Mouse (Mus musculus): Measurements from ENCODE around the gene Olfr498.

- no peak for TF ChIP-seq CTCF (IDR thresholded peaks at IDR 0.05; ENCODE audit: borderline replicate concordance, insufficient read depth, low read length)
- TF ChIP-seq POLR2A (IDR thresholded peaks at IDR 0.05; ENCODE audit: low read depth, low read length), result no peak
Measured at GRCm38 (mm10) chr7:108465026-108465425, at the start of gene Olfr498.
